Mouse (Mus musculus): Measurements from ENCODE around the gene Acvr2a. TPM values are rescaled to one million over a fixed set of nuclear protein-coding genes. Genes with fewer than 3 reads are reported as not detected.

Acvr2a gene
- 0.89 and 1.1 TPM in 2 replicates for total RNA-seq (2012; rRNA removed)
- 2.2 and 3.1 TPM in 2 replicates for total RNA-seq (2014; rRNA removed)
- polyA plus RNA-seq (2012; ENCODE audit: insufficient read length, low read depth) = 2.9 and 4.1 TPM in 2 replicates

GRCm38 (mm10) chr2:48813371-48814222 lies at the start of gene Acvr2a:
Acvr2a (plus strand) TSS chr2:48814109.
- Histone ChIP-seq H3K4me3 (replicated peaks in 1 of 3; ENCODE audit: low read depth in 2 of 3, low read length in 2 of 3, poor library complexity in 1 of 3) (peak within 1 kb of the TSS; percentile 75 to 78 (median 75)), H3K27ac (ENCODE audit: insufficient read depth, low read depth) (peak within 1 kb of the TSS; percentile 36; the same call in 1 of the 2 replicates), H3K4me2 (ENCODE audit: insufficient read depth, low read depth, poor library complexity, severe bottlenecking) (peak within 1 kb of the TSS; percentile 70), H3K36me3 (replicated peaks in 1 of 2; ENCODE audit: control insufficient read depth in 1 of 2, insufficient read depth in 1 of 2, low read length in 1 of 2) (no peaks in the 10 kb centered on the region), H3K9ac (ENCODE audit: insufficient read depth, low read depth) (peak within 1 kb of the TSS; percentile 79), H3K4me1 (ENCODE audit: control insufficient read depth in 1 of 2, insufficient read depth in 2 of 2) (peaks cover 0 to 21% of the 10 kb centered on the region in 2 experiments; a peak in 2 of 4 replicates), H3K27me3 (replicated peaks) (no peaks in the 10 kb centered on the region), H3K9me3 (replicated peaks; ENCODE audit: low read length) (no peaks in the 10 kb centered on the region), H3K79me2 (replicated peaks; ENCODE audit: control insufficient read depth, extremely low read depth, insufficient read depth, poor library complexity, severe bottlenecking) (no peaks in the 10 kb centered on the region)
- in situ Hi-C loops (cut with MboI; ENCODE audit: low pct_ligation_motif_present, low pct_unique_long_range_greater_than_20kb, low sequenced_read_pairs) = no loop called here
- TF ChIP-seq IRF4 (IDR thresholded peaks at IDR 0.05; ENCODE audit: low read depth, low read length) = 0 out of 2 replicates have a peak, but pooled peaks have one; percentile 6
- TF ChIP-seq EP300 (IDR thresholded peaks at IDR 0.05; ENCODE audit: low read length) = no peak
- TF ChIP-seq RCOR1 (conservative IDR thresholded peaks at IDR 0.05; ENCODE audit: low read depth, low read length) = no peak
- no peak for TF ChIP-seq RAD21 (IDR thresholded peaks at IDR 0.05; ENCODE audit: low read depth, low read length)
- no peak; the same call in 1 of the 2 replicates for TF ChIP-seq MXI1 (IDR thresholded peaks at IDR 0.05; ENCODE audit: low read depth, low read length)
- TF ChIP-seq POLR2A (IDR thresholded peaks at IDR 0.05; ENCODE audit: low read depth, low read length) = peak; percentile 55
- no peak for TF ChIP-seq TCF12 (IDR thresholded peaks at IDR 0.05; ENCODE audit: low read depth, low read length)
- TF ChIP-seq PAX5 (IDR thresholded peaks at IDR 0.05; ENCODE audit: low read length) = no peak
- peak; percentile 59 for TF ChIP-seq ELF1 (IDR thresholded peaks at IDR 0.05; ENCODE audit: low read depth, low read length)
- TF ChIP-seq MYC (IDR thresholded peaks at IDR 0.05; ENCODE audit: low read depth, low read length) = 0 out of 2 replicates have a peak, but pooled peaks have one; percentile 19
- no peak for TF ChIP-seq ETS1 (conservative IDR thresholded peaks at IDR 0.05; ENCODE audit: low read depth, low read length)
- TF ChIP-seq NELFE (IDR thresholded peaks at IDR 0.05; ENCODE audit: low read depth, low read length) = peak; percentile 54; the same call in 1 of the 2 replicates
- no peak for TF ChIP-seq MAX (IDR thresholded peaks at IDR 0.05; ENCODE audit: low read length)
- no peak for TF ChIP-seq USF2 (conservative IDR thresholded peaks at IDR 0.05; ENCODE audit: low read depth, low read length)
- no peak; the same call in 1 of the 2 replicates for TF ChIP-seq HCFC1 (IDR thresholded peaks at IDR 0.05; ENCODE audit: low read depth, low read length)
- no peak for TF ChIP-seq CTCF (conservative IDR thresholded peaks at IDR 0.05 in 1 of 2, IDR thresholded peaks at IDR 0.05 in 1 of 2; ENCODE audit: low read depth in 2 of 2, low read length in 2 of 2)
- TF ChIP-seq ZKSCAN1 (IDR thresholded peaks at IDR 0.05; ENCODE audit: borderline replicate concordance, low read depth, low read length) = no peak
- no peak for TF ChIP-seq CHD2 (IDR thresholded peaks at IDR 0.05; ENCODE audit: low read length)
- TF ChIP-seq TBP (conservative IDR thresholded peaks at IDR 0.05; ENCODE audit: low read depth, low read length) = no peak
- DNase-seq (ENCODE audit: extremely low read depth) = peak; percentile 72
- dilution Hi-C loops (cut with MboI; ENCODE audit: extremely low pct_ligation_motif_present, extremely low pct_unique_long_range_greater_than_20kb, low sequenced_read_pairs) = no loop called here

GRCm38 (mm10) chr2:48766513-48766912 lies 47.4 kb upstream of the Acvr2a start:
- H3K36me3 ChIP-seq (replicated peaks in 1 of 2; ENCODE audit: control insufficient read depth in 1 of 2, insufficient read depth in 1 of 2, low read length in 1 of 2) = no peaks in the 10 kb centered on the region
- no peak overlapping the region for H3K9ac ChIP-seq (ENCODE audit: insufficient read depth, low read depth)
- TF ChIP-seq TBP (conservative IDR thresholded peaks at IDR 0.05; ENCODE audit: low read depth, low read length) = no peak
- no peak for TF ChIP-seq HCFC1 (IDR thresholded peaks at IDR 0.05; ENCODE audit: low read depth, low read length)
- no peak for TF ChIP-seq ZKSCAN1 (IDR thresholded peaks at IDR 0.05; ENCODE audit: borderline replicate concordance, low read depth, low read length)
- no peak for TF ChIP-seq MYC (IDR thresholded peaks at IDR 0.05; ENCODE audit: low read depth, low read length)
- no peak for TF ChIP-seq CHD1 (IDR thresholded peaks at IDR 0.05; ENCODE audit: low read depth, low read length)
- no peak for TF ChIP-seq ETS1 (conservative IDR thresholded peaks at IDR 0.05; ENCODE audit: low read depth, low read length)
- no peak for TF ChIP-seq MAFK (IDR thresholded peaks at IDR 0.05; ENCODE audit: insufficient replicate concordance, low read length)
- no peak for TF ChIP-seq TCF12 (IDR thresholded peaks at IDR 0.05; ENCODE audit: low read depth, low read length)
- TF ChIP-seq USF2 (conservative IDR thresholded peaks at IDR 0.05; ENCODE audit: low read depth, low read length) = no peak
- TF ChIP-seq RAD21 (IDR thresholded peaks at IDR 0.05; ENCODE audit: low read depth, low read length) = no peak
- TF ChIP-seq PAX5 (IDR thresholded peaks at IDR 0.05; ENCODE audit: low read length) = no peak
- no peak for TF ChIP-seq UBTF (IDR thresholded peaks at IDR 0.05; ENCODE audit: low read depth, low read length)
- no peak overlapping the region for H3K27ac ChIP-seq (ENCODE audit: insufficient read depth, low read depth)
- in situ Hi-C loops (cut with MboI; ENCODE audit: low pct_ligation_motif_present, low pct_unique_long_range_greater_than_20kb, low sequenced_read_pairs) (no loop called here), dilution Hi-C loops (cut with MboI; ENCODE audit: extremely low pct_ligation_motif_present, extremely low pct_unique_long_range_greater_than_20kb, low sequenced_read_pairs) (no loop called here)
- H3K9me3 ChIP-seq (replicated peaks; ENCODE audit: low read length) = no peaks in the 10 kb centered on the region
- DNase-seq (ENCODE audit: extremely low read depth) = no peak
- no peak overlapping the region for H3K4me2 ChIP-seq (ENCODE audit: insufficient read depth, low read depth, poor library complexity, severe bottlenecking)
- no peaks in the 10 kb centered on the region for H3K4me1 ChIP-seq (ENCODE audit: control insufficient read depth in 1 of 2, insufficient read depth in 2 of 2)
- no peaks in the 10 kb centered on the region for H3K79me2 ChIP-seq (replicated peaks; ENCODE audit: control insufficient read depth, extremely low read depth, insufficient read depth, poor library complexity, severe bottlenecking)
- H3K27me3 ChIP-seq (replicated peaks) = no peaks in the 10 kb centered on the region
- no peak overlapping the region for H3K4me3 ChIP-seq (replicated peaks in 1 of 3; ENCODE audit: low read depth in 2 of 3, low read length in 2 of 3, poor library complexity in 1 of 3)

Data from CH12.LX (cell line).